ENCODE assay signal across 32 mouse cellular contexts in the genomic region with DNA sequence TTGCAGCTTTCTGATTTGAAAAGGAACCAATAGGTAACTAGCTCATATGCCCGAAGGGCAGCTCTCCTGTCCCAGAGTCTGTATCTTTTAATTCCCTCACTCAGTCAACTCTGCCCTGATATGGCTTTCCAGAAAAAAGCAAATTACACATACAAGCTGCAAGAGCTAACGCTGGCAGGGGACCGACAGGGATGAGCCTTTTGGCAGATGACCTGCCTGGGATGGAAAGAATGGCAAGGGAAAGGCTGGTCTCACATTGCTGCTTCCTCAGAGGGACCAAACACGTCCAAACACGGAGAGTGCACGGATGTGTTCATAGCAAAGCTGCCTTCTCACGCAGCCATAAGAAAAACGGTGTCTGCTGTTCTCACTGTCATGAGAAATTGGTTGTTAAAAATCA. TPM values are rescaled to one million over a fixed set of nuclear protein-coding genes. Genes with fewer than 3 reads are reported as not detected.
DNase-seq lines count a peak whose midpoint lies in the region; ATAC-seq and TF ChIP-seq lines count a peak whose summit lies in the region.
"Had no signal": no experiment of that assay in that cellular context is flagged by ENCODE, and none has a peak within 500 bp of the region (broad histone marks: within the 10 kb centered on the region; RNA-seq: fewer than 3 reads in every experiment).

No protein-coding gene starts in this region.

- no peak for TF ChIP-seq EP300 in stomach, postnatal 0 days (optimal IDR thresholded peaks at IDR 0.05)

- H3K27me3 ChIP-seq in stomach, postnatal 0 days (ENCODE audit: control insufficient read depth, insufficient read depth, low read length) = no peaks in the 10 kb centered on the region
- H3K27me3 ChIP-seq: CH12.LX; embryonic facial prominence, embryonic 12.5 days; liver, embryonic 15.5 days; lung, embryonic 15.5 days; megakaryocyte, embryonic 14.5 days; neural tube, embryonic 12.5 days; stomach, embryonic 15.5 days had no signal

- no peak overlapping the region for H3K9ac ChIP-seq in stomach, postnatal 0 days (ENCODE audit: low read length)
- H3K9ac ChIP-seq: embryonic facial prominence, embryonic 12.5 days; liver, embryonic 15.5 days; lung, embryonic 15.5 days; neural tube, embryonic 12.5 days; stomach, embryonic 15.5 days had no signal

- ATAC-seq in stomach, postnatal 0 days (ENCODE audit: low FRiP score, low TSS enrichment) = no peak
- ATAC-seq: hindbrain, postnatal 0 days; intestine, embryonic 16.5 days; Patski had no signal

- H3K4me2 ChIP-seq in stomach, postnatal 0 days (replicated peaks; ENCODE audit: low read depth) = no peak overlapping the region
- H3K4me2 ChIP-seq: embryonic facial prominence, embryonic 12.5 days; liver, embryonic 15.5 days; lung, embryonic 15.5 days; neural tube, embryonic 12.5 days; stomach, embryonic 15.5 days had no signal

- intact Hi-C loops in left cerebral cortex, adult 2 months (cut with DNase I) = no loop called here
- intact Hi-C loops in left cerebral cortex, postnatal 36 days (cut with DNase I) = no loop called here

- peak overlapping the region; percentile 15; the same call in 1 of the 2 replicates for H3K27ac ChIP-seq in left cerebral cortex, adult 2 months
- H3K27ac ChIP-seq in stomach, postnatal 0 days (replicated peaks) = no peak overlapping the region
- H3K27ac ChIP-seq: embryonic facial prominence, embryonic 12.5 days; gastrocnemius, adult 2 months; heart, embryonic 10.5 days; hindbrain, postnatal 0 days; limb, embryonic 10.5 days; liver, embryonic 15.5 days; lung, embryonic 15.5 days; neural tube, embryonic 12.5 days; stomach, embryonic 15.5 days had no signal

- H3K9me3 ChIP-seq in stomach, postnatal 0 days (ENCODE audit: control insufficient read depth, low read length) = no peaks in the 10 kb centered on the region
- H3K9me3 ChIP-seq: embryonic facial prominence, embryonic 12.5 days; G1E; heart, embryonic 10.5 days; limb, embryonic 10.5 days; liver, embryonic 15.5 days; lung, embryonic 15.5 days; neural tube, embryonic 12.5 days; stomach, embryonic 15.5 days had no signal

- no peak overlapping the region for H3K4me3 ChIP-seq in left cerebral cortex, adult 2 months
- H3K4me3 ChIP-seq in stomach, postnatal 0 days (ENCODE audit: low read depth, low read length) = no peak overlapping the region
- H3K4me3 ChIP-seq: embryonic facial prominence, embryonic 12.5 days; gastrocnemius, adult 2 months; heart, embryonic 10.5 days; limb, embryonic 10.5 days; liver, embryonic 15.5 days; lung, embryonic 15.5 days; megakaryocyte, embryonic 14.5 days; neural tube, embryonic 12.5 days; stomach, embryonic 15.5 days had no signal

- TF ChIP-seq POLR2A in brain, embryonic 14.5 days (IDR thresholded peaks at IDR 0.05; ENCODE audit: borderline replicate concordance, extremely low read depth, insufficient read depth, insufficient read length, poor library complexity, severe bottlenecking) = no peak

- no peaks in the 10 kb centered on the region for H3K4me1 ChIP-seq in stomach, postnatal 0 days (replicated peaks; ENCODE audit: control insufficient read depth, insufficient read depth)
- H3K4me1 ChIP-seq: embryonic facial prominence, embryonic 12.5 days; heart, embryonic 10.5 days; limb, embryonic 10.5 days; liver, embryonic 15.5 days; lung, embryonic 15.5 days; megakaryocyte, embryonic 14.5 days; neural tube, embryonic 12.5 days; stomach, embryonic 15.5 days had no signal

- WGBS in stomach, postnatal 0 days = 73% methylated on average over 8 of the region's 8 CpGs

- no peaks in the 10 kb centered on the region for H3K36me3 ChIP-seq in stomach, postnatal 0 days (ENCODE audit: control insufficient read depth, insufficient read depth, low read length)
- H3K36me3 ChIP-seq: embryonic facial prominence, embryonic 12.5 days; G1E; heart, embryonic 10.5 days; limb, embryonic 10.5 days; liver, embryonic 15.5 days; lung, embryonic 15.5 days; neural tube, embryonic 12.5 days; stomach, embryonic 15.5 days had no signal

- TF ChIP-seq CTCF in left cerebral cortex, adult 2 months (IDR thresholded peaks at IDR 0.05) = no peak
- TF ChIP-seq CTCF in brain, embryonic 14.5 days (IDR thresholded peaks at IDR 0.05; ENCODE audit: borderline replicate concordance, extremely low read depth, insufficient read depth, insufficient read length) = no peak
- no peak for TF ChIP-seq CTCF in stomach, postnatal 0 days (IDR thresholded peaks at IDR 0.05; ENCODE audit: low read depth)

- no peak for DNase-seq in left cerebral cortex, adult 2 months (ENCODE audit: extremely low spot score in 1 of 2, low spot score in 2 of 2)
- DNase-seq in left cerebral cortex, postnatal 36 days (ENCODE audit: low spot score in 2 of 2) = no peak
- peak; percentile 21 for DNase-seq in brain, embryonic 14.5 days (ENCODE audit: low read depth)
- DNase-seq in cerebellum, adult 18-20 months = peak; percentile 63 to 77
- DNase-seq in cerebellum, postnatal 14 days = peak; percentile 68 to 74
- no peak for DNase-seq in stomach, postnatal 0 days (ENCODE audit: low spot score)
- DNase-seq in gastrocnemius, postnatal 10 days = no peak
- DNase-seq: adrenal gland, postnatal 36 days; B cell, adult 2 months; gastrocnemius, adult 2 months; kidney, adult 9 months; kidney, postnatal 25 days; liver; lung, postnatal 36 days; retina, postnatal 1 day; thymus, adult 18-20 months had no signal

RNA-seq across cellular contexts. Expression of gene Syt1, which starts 58.6 kb away (rescaled TPM):
- total RNA-seq in left cerebral cortex, adult 2 months (2021) = 1,000 to 10,000 TPM; 1,179 to 1,188 TPM
- total RNA-seq in left cerebral cortex, postnatal 36 days (2021) = 1,000 to 10,000 TPM; 1,175 to 1,261 TPM
- 49.7 and 80.9 TPM in 2 replicates for polyA plus RNA-seq in brain, embryonic 14.5 days (2012; rRNA removed)
- polyA plus RNA-seq in stomach, postnatal 0 days (2015; fragmentation: Nextera tagmentation; extraction: Ambion mirVana) = 3.5 and 3.6 TPM in 2 replicates
- 1 to 10 TPM; 1.3 TPM for total RNA-seq in gastrocnemius, postnatal 10 days (2021)
- total RNA-seq: CH12.LX; gastrocnemius, adult 2 months; granulocyte monocyte progenitor cell, adult 5-6 weeks; hematopoietic stem cell, adult 5-6 weeks; monocyte, adult 5-6 weeks had no signal

Comparison
In these comparisons a context has a peak if more than half of its experiments do, and no peak if none do; other contexts are left out.
1. DNase-seq: peak in brain, embryonic 14.5 days (single experiment), cerebellum, adult 18-20 months (2 of 2) and cerebellum, postnatal 14 days (2 of 2); none in left cerebral cortex, adult 2 months (0 of 2), left cerebral cortex, postnatal 36 days (0 of 2), stomach, postnatal 0 days (single experiment) and gastrocnemius, postnatal 10 days (single experiment).
2. RNA of gene Syt1, which starts 58.6 kb away (total RNA-seq): 1,175 to 1,261 TPM in left cerebral cortex, postnatal 36 days and 1,179 to 1,188 TPM in left cerebral cortex, adult 2 months; 1.3 TPM in gastrocnemius, postnatal 10 days; every median in the first group is over 100 times any median in the second.